Mouse (Mus musculus): ENCODE results near the gene Jmjd8.

Gene Jmjd8

DNA sequence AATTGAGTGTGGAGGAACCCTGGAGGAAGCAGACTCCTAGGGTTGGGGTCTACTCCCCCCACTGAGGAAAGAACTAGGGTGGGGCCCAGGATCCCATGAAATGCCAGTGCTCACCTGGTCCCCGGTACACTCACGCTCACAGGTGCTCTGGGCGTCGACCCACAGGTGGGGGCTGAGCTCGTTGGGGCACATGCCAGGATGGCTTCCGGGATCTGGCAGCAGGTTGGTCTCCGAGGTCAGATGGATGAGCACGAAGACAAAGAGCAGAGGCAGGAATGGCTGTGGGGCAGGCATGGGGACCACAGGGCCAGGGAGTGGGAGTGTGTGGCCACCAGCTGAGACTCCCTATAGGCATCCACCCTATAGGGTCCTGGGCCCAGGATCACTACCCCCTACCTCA lies 51.1 kb downstream of the Jmjd8 start:
- DNase-seq = no peak

DNA sequence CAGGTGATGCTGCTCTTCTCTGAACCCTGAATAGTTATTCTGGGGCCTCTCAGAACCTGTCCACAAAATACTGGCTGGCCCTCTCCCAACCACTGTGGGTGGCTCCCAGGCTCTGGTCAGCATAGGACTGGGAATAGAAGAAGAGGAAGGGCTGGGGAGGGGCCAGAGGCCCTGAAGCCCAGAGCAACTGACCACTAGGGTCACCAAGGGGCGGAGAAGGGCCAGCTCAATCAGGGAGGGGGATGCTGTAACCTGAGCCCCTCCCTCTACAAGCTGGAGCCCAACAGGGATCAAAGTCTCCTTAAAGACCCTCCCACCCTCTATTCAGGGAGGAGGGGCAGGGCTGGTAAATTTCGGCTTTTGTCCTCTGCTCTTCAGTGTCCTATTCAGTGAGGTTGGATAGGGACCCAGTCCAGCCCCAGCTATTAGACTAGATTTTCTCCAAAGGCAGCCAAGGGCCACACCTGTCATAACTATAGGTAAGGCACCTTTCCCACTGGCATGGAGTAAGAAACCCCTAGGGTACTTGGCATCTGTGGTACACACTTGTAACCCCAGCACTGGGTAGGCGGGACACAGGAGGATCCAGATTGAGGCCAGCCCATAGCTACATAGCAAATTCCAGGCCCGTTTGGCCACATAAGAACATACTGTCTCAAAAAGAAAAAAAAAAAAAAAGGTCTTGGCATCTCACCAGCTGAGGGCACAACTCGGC lies 51.7 kb downstream of the Jmjd8 start, which contains the start of gene Wfikkn1:
Gene Wfikkn1 (minus strand): TSS at position 663 of the 715 bp plus-strand sequence.
- no peak for DNase-seq

DNA sequence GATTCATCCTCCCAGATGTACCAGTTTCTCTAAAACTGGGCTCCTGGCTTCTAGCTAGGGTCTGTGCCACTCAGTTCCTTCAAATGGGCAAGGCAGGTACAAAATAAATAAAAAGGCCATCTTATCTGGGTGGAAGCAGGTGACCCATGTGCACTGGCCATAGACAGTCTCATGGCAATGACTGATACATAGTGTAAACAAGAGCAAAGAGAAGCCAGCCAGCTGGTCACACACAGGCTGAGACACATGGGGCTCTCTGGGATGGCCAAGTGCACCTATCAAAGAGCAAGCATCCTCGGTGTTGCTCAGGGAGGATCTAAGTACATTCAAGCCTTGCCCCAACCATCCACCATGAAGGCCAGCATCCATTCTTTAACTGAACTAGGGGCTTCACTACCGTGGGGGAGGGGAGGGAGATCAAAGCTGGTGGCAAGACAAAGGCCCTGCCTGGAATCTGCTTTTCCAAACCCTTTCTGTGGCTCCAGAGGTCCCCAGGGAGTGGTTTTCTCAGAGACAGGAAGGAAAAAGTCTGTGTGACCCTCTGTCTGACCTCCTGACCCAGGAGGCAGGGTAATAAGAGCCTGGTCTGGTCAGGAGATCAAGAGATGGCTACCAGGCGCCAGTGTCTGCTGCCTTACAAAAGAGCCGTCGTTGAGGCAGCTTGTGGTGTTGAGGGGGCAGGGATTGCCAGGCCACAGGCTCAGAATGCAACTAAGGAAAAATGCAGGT lies 52.4 kb downstream of the Jmjd8 start:
- DNase-seq = no peak
